Mouse (Mus musculus) small intestine, adult 2 months (tissue): ENCODE results near the gene Castor1. TPM values are rescaled to one million over a fixed set of nuclear protein-coding genes. Genes with fewer than 3 reads are reported as not detected.
A peak's percentile ranks its signal among the peaks of the same experiment; 100 is the strongest.

Experiments
- H3K27ac ChIP-seq: fragments of 200-500 bp; 2 replicates; pipeline ENCODE4 v1.5.1; 2012; ENCODE audit warnings: low read depth, low read length, control low read depth, inconsistent platforms; ENCODE audit not compliant: insufficient read depth
- H3K27me3 ChIP-seq: fragments of 200-500 bp; 2 replicates; pipeline ENCODE4 v1.6.1; 2012; ENCODE audit warnings: mild to moderate bottlenecking, moderate library complexity, low read length, inconsistent platforms; ENCODE audit not compliant: control insufficient read depth, insufficient read depth
- H3K36me3 ChIP-seq: fragments of 200-500 bp; 2 replicates; pipeline ENCODE4 v1.6.1; 2012; ENCODE audit warnings: mild to moderate bottlenecking, low read length, control low read depth, inconsistent platforms; ENCODE audit not compliant: control insufficient read depth, insufficient read depth
- H3K4me1 ChIP-seq: fragments of 200-500 bp; 2 replicates; pipeline ENCODE4 v1.6.1; 2012; ENCODE audit warnings: low read length, inconsistent platforms, mixed read lengths; ENCODE audit not compliant: control insufficient read depth, insufficient read depth, insufficient read length
- H3K4me3 ChIP-seq: fragments of 200-500 bp; 2 replicates; pipeline ENCODE4 v1.5.1; 2012; ENCODE audit warnings: low read depth, mild to moderate bottlenecking, control low read depth, inconsistent platforms, low read length, moderate library complexity
- CTCF ChIP-seq: fragments of 200-500 bp; IDR thresholded peaks from 2 replicates; pipeline ENCODE4 v1.5.1; 2012; ENCODE audit warnings: low read depth, mild to moderate bottlenecking, control low read depth, inconsistent platforms, low read length, moderate library complexity, mixed read lengths; ENCODE audit not compliant: insufficient replicate concordance, insufficient read length; ENCODE audit errors: extremely low read depth
- POLR2A ChIP-seq: fragments of 200-500 bp; IDR thresholded peaks from 2 replicates; pipeline ENCODE4 v1.6.1; 2012; ENCODE audit warnings: low read depth, mild to moderate bottlenecking, control low read depth, inconsistent platforms, low read length, moderate library complexity
- WGBS: fragments of 180-500 bp; shearing (Covaris S2); methylation state at CpG from one replicate; pipeline ENCODE4 v1.1.7; 2018; 5-methylcytosine and 5-hydroxymethylcytosine counted together
- polyA plus RNA-seq: library from polyadenylated mRNA; depleted of rRNA; stranded (reverse); fragments of >200 nt; gene quantifications from 2 replicates; pipeline ENCODE4 v1.2.3, GENCODE M21; 2012

Castor1 gene
- polyA plus RNA-seq, 1 experiment: 2.7 TPM

DNA sequence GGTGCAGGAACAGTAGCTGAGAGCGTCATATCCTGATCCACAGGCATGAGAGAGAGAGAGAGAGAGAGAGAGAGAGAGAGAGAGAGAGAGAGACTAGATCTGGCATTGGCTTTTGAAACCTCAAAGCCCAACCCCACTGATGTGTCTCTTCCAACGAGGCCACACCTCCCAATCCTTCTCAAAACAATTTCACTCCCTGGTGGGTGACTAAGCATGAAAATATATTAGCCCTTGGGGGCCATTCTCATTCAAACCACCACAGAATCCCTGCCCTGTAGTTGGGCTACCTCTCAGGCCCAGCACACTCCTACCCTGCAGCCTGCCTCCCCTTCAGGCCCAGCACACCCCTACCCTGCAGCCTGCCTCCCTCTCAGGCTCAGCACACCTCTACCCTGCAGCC is 34.9 kb downstream of the Castor1 start:
- WGBS: 84% methylated on average over 2 of the region's 2 CpGs

DNA sequence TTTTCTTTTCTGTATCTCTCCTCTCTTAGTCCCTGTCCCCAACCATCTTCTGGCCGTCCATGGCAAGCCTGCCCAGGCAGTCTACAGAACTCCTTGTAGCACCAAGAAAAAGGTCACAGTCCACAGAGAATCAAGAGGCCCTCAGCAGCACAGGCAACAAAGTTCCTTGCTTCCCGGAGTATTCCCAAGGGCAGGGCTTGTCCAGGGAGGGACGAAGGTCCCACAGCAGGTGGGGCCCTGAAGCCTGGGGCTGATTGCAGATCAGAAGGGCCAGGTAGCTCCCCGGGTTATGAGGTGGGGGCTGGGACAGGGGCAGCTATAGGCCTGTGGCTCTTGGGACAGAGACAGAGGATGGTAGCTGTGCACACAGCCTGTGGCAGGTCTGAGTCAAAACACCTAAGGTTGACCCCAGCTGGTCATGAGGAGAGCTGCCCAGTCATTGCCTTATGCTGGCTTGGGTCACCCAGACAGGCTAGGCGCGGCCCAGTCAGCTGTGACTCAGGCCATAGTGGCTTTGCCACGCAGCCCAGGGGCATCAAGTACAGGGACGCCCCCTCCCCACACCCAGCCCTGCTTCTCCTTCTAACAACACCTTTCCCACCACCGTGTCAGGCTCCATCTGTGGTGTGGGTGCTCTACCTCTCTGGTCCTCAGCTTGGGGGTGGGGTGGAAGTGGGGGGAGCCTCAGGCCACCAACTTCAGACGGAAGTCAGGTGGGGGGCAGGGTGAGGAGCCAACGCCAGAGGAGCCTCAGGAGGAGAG is 39.0 kb downstream of the Castor1 start, which contains the start of gene Lif:
Gene Lif (plus strand): TSS at position 712 of the 762 bp plus-strand sequence.
- H3K4me1 ChIP-seq: peaks cover 42% of the 10 kb centered on the region
- peak; percentile 52; the same call in 1 of the 2 replicates for TF ChIP-seq POLR2A
- TF ChIP-seq CTCF: no peak
- no peaks in the 10 kb centered on the region for H3K27me3 ChIP-seq
- H3K4me3 ChIP-seq: peak within 1 kb of the TSS; percentile 47
- no peaks in the 10 kb centered on the region for H3K36me3 ChIP-seq
- peak within 1 kb of the TSS; percentile 97 for H3K27ac ChIP-seq
- WGBS: 28% methylated on average over 11 of the region's 11 CpGs

More for the DNA sequence above, 34.9 kb downstream of the Castor1 start:
- H3K4me3 ChIP-seq: no peak overlapping the region
- no peak for TF ChIP-seq CTCF
- TF ChIP-seq POLR2A: no peak
- no peaks in the 10 kb centered on the region for H3K27me3 ChIP-seq
- no peaks in the 10 kb centered on the region for H3K36me3 ChIP-seq
- H3K27ac ChIP-seq: no peak overlapping the region
- H3K4me1 ChIP-seq: peaks cover 30% of the 10 kb centered on the region

DNA sequence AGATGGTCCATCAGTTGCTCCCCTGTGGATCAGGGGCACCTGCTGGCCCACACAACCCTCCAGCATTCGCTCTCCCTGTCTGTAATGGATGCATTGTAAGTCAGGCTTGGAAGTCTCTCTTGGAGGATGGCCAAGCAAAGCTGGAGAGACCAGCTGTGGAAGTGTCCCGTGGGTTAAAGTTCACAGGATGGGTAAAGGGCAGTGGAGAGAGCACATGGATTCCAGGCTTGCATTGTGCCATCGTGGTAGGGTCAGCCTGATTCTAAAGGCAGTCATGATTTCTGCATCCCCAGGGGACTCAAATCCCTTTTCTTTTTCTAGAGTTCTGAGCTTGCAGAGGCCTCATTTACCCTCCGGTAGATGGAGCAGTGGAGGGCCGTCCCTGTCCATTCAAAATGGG is 39.7 kb downstream of the Castor1 start:
- H3K36me3 ChIP-seq: no peaks in the 10 kb centered on the region
- peaks cover 40% of the 10 kb centered on the region for H3K4me1 ChIP-seq
- peak overlapping the region; percentile 47 for H3K4me3 ChIP-seq
- 17% methylated on average over 5 of the region's 5 CpGs for WGBS
- no peaks in the 10 kb centered on the region for H3K27me3 ChIP-seq
- no peak for TF ChIP-seq CTCF
- TF ChIP-seq POLR2A: no peak
- peak overlapping the region; percentile 97 for H3K27ac ChIP-seq

DNA sequence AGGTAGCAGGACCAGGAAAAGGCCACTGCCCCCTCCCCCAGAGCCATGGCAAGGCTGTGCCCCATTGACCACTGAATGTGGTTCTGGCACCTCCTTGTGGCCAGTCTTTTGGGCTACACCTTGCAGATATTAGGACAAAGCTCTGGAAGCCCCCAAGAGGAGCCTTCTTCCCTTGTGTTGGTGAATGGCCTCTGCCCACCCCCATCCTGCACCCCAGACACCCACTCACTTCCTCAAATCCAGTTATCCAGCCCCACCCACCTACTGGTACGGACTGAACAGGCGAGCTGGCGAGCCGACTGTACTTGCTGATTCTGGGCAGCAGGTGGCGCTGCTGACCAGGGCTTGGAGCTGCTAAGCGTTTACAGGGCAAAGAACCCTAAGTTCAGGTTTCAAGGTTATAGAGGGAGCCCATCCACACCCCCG is 40.6 kb downstream of the Castor1 start:
- Histone ChIP-seq H3K4me1 (peaks cover 44% of the 10 kb centered on the region), H3K4me3 (peak overlapping the region; percentile 47), H3K27me3 (no peaks in the 10 kb centered on the region), H3K36me3 (no peaks in the 10 kb centered on the region), H3K27ac (0 out of 2 replicates have a peak overlapping the region, but pooled peaks have one; percentile 31)
- WGBS: 0% methylated on average over 7 of the region's 7 CpGs
- TF ChIP-seq POLR2A (no peak), CTCF (peak; percentile 99)

DNA sequence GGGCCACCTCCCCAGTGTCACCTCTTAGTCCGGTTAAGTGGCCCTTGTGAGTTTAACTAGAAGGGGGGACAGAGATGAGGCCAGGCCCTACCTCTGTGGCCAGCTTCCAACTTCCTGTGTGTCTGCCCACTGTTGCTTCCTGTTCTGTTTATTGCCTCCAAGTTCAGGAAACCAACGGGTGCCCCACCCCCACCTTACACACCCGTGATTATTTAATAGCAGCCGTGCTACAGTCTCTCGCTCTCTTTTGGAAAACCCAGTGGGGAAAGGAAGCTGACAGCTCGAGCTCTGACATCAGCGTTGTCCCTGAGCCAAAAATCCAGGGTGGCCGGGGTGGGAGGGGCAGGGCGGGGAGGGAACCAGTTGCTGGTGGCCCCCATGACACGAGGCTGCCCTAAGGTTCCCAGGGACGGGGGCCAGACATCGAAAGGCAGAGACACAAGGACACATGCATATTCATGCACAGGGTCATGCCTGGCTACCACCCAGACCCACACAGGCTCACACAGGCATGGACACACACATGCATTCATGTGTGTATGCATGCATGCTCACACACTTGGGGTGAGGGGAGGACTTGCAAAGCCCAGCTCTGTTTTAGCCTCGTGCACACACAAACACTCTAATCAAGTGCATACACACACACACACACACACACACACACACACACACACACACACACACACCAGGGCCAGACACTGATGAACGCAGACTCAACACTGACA is 42.6 kb downstream of the Castor1 start:
- H3K27ac ChIP-seq: peak overlapping the region; percentile 54
- WGBS: 7% methylated on average over 14 of the region's 14 CpGs

DNA sequence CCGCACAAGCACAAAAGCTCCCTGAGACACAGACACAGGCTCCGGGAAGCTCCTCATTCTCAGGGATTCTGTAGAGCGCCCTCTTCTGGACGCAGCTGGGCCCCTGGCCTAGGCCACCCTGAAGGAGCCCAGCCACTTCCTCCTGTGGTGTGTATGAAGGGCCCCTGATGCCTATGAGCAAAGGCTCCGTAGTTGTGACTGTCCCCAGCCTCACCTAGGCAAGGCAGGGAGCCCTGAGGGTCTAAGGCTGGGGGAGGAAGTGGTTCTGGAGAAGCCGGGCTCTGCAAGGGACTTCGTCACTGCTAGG is 43.1 kb downstream of the Castor1 start:
- Histone ChIP-seq H3K27me3 (no peaks in the 10 kb centered on the region), H3K4me3 (no peak overlapping the region), H3K36me3 (no peaks in the 10 kb centered on the region), H3K27ac (peak overlapping the region; percentile 29; the same call in 1 of the 2 replicates), H3K4me1 (peaks cover 59% of the 10 kb centered on the region)
- TF ChIP-seq CTCF (peak; percentile 63; the same call in 1 of the 2 replicates), POLR2A (no peak)
- WGBS: 37% methylated on average over 7 of the region's 7 CpGs

More for the DNA sequence above, 42.6 kb downstream of the Castor1 start:
- Histone ChIP-seq H3K4me1 (peaks cover 60% of the 10 kb centered on the region), H3K27me3 (no peaks in the 10 kb centered on the region), H3K36me3 (no peaks in the 10 kb centered on the region), H3K4me3 (0 out of 2 replicates have a peak overlapping the region, but pooled peaks have one; percentile 7)
- TF ChIP-seq CTCF (no peak), POLR2A (no peak)

DNA sequence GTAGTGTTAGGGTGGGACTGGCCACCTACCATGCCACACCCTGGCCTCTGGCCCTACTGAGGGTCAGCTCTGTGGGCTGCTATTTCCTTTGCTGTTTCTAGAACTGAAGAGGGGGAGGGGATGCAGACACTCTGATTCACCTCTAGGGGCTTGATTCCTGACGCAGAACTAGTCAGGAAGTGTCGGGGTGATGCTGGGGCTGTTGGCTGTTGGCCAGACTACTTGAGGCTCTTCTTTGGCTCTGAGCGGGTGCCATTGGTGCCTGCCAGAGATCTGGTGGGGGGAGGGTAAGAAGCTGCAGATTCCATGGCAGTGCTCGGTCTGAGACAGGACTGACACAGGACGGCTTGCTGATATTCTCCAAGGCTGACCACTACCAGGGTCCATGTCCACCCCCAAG is 43.9 kb downstream of the Castor1 start:
- no peaks in the 10 kb centered on the region for H3K27me3 ChIP-seq
- no peak overlapping the region for H3K4me3 ChIP-seq
- peaks cover 55% of the 10 kb centered on the region for H3K4me1 ChIP-seq
- TF ChIP-seq CTCF: no peak
- H3K36me3 ChIP-seq: no peaks in the 10 kb centered on the region
- 25% methylated on average over 5 of the region's 5 CpGs for whole genome bisulfite sequencing
- no peak overlapping the region for H3K27ac ChIP-seq
